Mouse (Mus musculus): ENCODE measurements around the gene Slc9a5. TPM values are rescaled to one million over a fixed set of nuclear protein-coding genes. Genes with fewer than 3 reads are reported as not detected.

Slc9a5 gene
- polyA plus RNA-seq, 1 experiment from 2014 or later: 2.1 TPM

- peak overlapping the region; percentile 82 for H3K9ac ChIP-seq (ENCODE audit: low read depth, low read length)
- 1% methylated on average over 33 of the region's 34 CpGs for WGBS (ENCODE audit: insufficient replicate concordance)
- peak overlapping the region; percentile 98 for H3K4me2 ChIP-seq
- H3K27me3 ChIP-seq (ENCODE audit: control insufficient read depth, insufficient read depth, low read length): no peaks in the 10 kb centered on the region
- peak overlapping the region; percentile 78 for H3K4me3 ChIP-seq (ENCODE audit: low read depth, low read length)
- no peaks in the 10 kb centered on the region for H3K36me3 ChIP-seq (ENCODE audit: control insufficient read depth, insufficient read depth, low read length)
- H3K4me1 ChIP-seq (ENCODE audit: control insufficient read depth, insufficient read depth, low read length): peaks cover 37% of the 10 kb centered on the region
- no peaks in the 10 kb centered on the region for H3K9me3 ChIP-seq (replicated peaks; ENCODE audit: control insufficient read depth, low read length)
- peak overlapping the region; percentile 91 for H3K27ac ChIP-seq (ENCODE audit: low read depth, low read length)
- ATAC-seq (replicated peaks; ENCODE audit: insufficient number of reproducible peaks, low FRiP score, low TSS enrichment): peak; percentile 31; the same call in 1 of the 2 replicates
Observed at GRCm38 (mm10) chr8:105346611-105347427, 1.8 kb upstream of the Slc9a5 start.

GRCm38 (mm10) chr8:105347428-105348221 is 1.0 kb upstream of the Slc9a5 start, which contains the start of gene Fhod1:
Gene Fhod1, minus strand, starts transcription at chr8:105347953.
- Histone ChIP-seq H3K27me3 (ENCODE audit: control insufficient read depth, insufficient read depth, low read length) (no peaks in the 10 kb centered on the region), H3K27ac (ENCODE audit: low read depth, low read length) (peak within 1 kb of the TSS; percentile 91), H3K9ac (ENCODE audit: low read depth, low read length) (peak within 1 kb of the TSS; percentile 82), H3K4me1 (ENCODE audit: control insufficient read depth, insufficient read depth, low read length) (peaks cover 37% of the 10 kb centered on the region), H3K36me3 (ENCODE audit: control insufficient read depth, insufficient read depth, low read length) (no peaks in the 10 kb centered on the region), H3K4me2 (peak within 1 kb of the TSS; percentile 98), H3K4me3 (ENCODE audit: low read depth, low read length) (peak within 1 kb of the TSS; percentile 78), H3K9me3 (replicated peaks; ENCODE audit: control insufficient read depth, low read length) (no peaks in the 10 kb centered on the region)
- WGBS (ENCODE audit: insufficient replicate concordance): under 1% methylated on average over 53 of the region's 53 CpGs
- ATAC-seq (replicated peaks; ENCODE audit: insufficient number of reproducible peaks, low FRiP score, low TSS enrichment): peak; percentile 84

GRCm38 (mm10) chr8:105349096-105349771 is 591 bp downstream of the Slc9a5 start:
- no peak overlapping the region for H3K27ac ChIP-seq (ENCODE audit: low read depth, low read length)
- H3K9ac ChIP-seq (ENCODE audit: low read depth, low read length): peak overlapping the region; percentile 72
- peaks cover 33% of the 10 kb centered on the region for H3K4me1 ChIP-seq (ENCODE audit: control insufficient read depth, insufficient read depth, low read length)
- WGBS (ENCODE audit: insufficient replicate concordance): under 1% methylated on average over 42 of the region's 48 CpGs
- H3K4me2 ChIP-seq: peak overlapping the region; percentile 98
- no peaks in the 10 kb centered on the region for H3K27me3 ChIP-seq (ENCODE audit: control insufficient read depth, insufficient read depth, low read length)
- H3K9me3 ChIP-seq (replicated peaks; ENCODE audit: control insufficient read depth, low read length): no peaks in the 10 kb centered on the region
- no peaks in the 10 kb centered on the region for H3K36me3 ChIP-seq (ENCODE audit: control insufficient read depth, insufficient read depth, low read length)
- peak overlapping the region; percentile 78 for H3K4me3 ChIP-seq (ENCODE audit: low read depth, low read length)
- ATAC-seq (replicated peaks; ENCODE audit: insufficient number of reproducible peaks, low FRiP score, low TSS enrichment): no peak

- WGBS (ENCODE audit: insufficient replicate concordance): 29% methylated on average over 7 of the region's 7 CpGs
- Histone ChIP-seq H3K27me3 (ENCODE audit: control insufficient read depth, insufficient read depth, low read length) (no peaks in the 10 kb centered on the region), H3K4me2 (peak overlapping the region; percentile 98), H3K9me3 (replicated peaks; ENCODE audit: control insufficient read depth, low read length) (no peaks in the 10 kb centered on the region), H3K4me3 (ENCODE audit: low read depth, low read length) (no peak overlapping the region), H3K4me1 (ENCODE audit: control insufficient read depth, insufficient read depth, low read length) (peaks cover 26% of the 10 kb centered on the region), H3K9ac (ENCODE audit: low read depth, low read length) (no peak overlapping the region), H3K27ac (ENCODE audit: low read depth, low read length) (no peak overlapping the region), H3K36me3 (ENCODE audit: control insufficient read depth, insufficient read depth, low read length) (no peaks in the 10 kb centered on the region)
- ATAC-seq (replicated peaks; ENCODE audit: insufficient number of reproducible peaks, low FRiP score, low TSS enrichment): no peak
Observed at GRCm38 (mm10) chr8:105350186-105350585, 1.5 kb downstream of the Slc9a5 start.

- ATAC-seq (replicated peaks; ENCODE audit: insufficient number of reproducible peaks, low FRiP score, low TSS enrichment): no peak
- H3K27ac ChIP-seq (ENCODE audit: low read depth, low read length): no peak overlapping the region
- no peak overlapping the region for H3K4me2 ChIP-seq
- H3K9me3 ChIP-seq (replicated peaks; ENCODE audit: control insufficient read depth, low read length): no peaks in the 10 kb centered on the region
- no peaks in the 10 kb centered on the region for H3K27me3 ChIP-seq (ENCODE audit: control insufficient read depth, insufficient read depth, low read length)
- H3K36me3 ChIP-seq (ENCODE audit: control insufficient read depth, insufficient read depth, low read length): 0 out of 2 replicates have a peak, but pooled peaks cover 2% of the 10 kb centered on the region
- H3K4me1 ChIP-seq (ENCODE audit: control insufficient read depth, insufficient read depth, low read length): peaks cover 15% of the 10 kb centered on the region
- no peak overlapping the region for H3K9ac ChIP-seq (ENCODE audit: low read depth, low read length)
- H3K4me3 ChIP-seq (ENCODE audit: low read depth, low read length): no peak overlapping the region
- WGBS (ENCODE audit: insufficient replicate concordance): 71% methylated on average over 8 of the region's 8 CpGs
Observed at GRCm38 (mm10) chr8:105353583-105354135, 5.0 kb downstream of the Slc9a5 start.

- no peak overlapping the region for H3K4me2 ChIP-seq
- 88% methylated on average over 4 of the region's 4 CpGs for WGBS (ENCODE audit: insufficient replicate concordance)
- no peak overlapping the region for H3K4me3 ChIP-seq (ENCODE audit: low read depth, low read length)
- H3K9me3 ChIP-seq (replicated peaks; ENCODE audit: control insufficient read depth, low read length): no peaks in the 10 kb centered on the region
- H3K27me3 ChIP-seq (ENCODE audit: control insufficient read depth, insufficient read depth, low read length): no peaks in the 10 kb centered on the region
- no peak overlapping the region for H3K27ac ChIP-seq (ENCODE audit: low read depth, low read length)
- no peak overlapping the region for H3K9ac ChIP-seq (ENCODE audit: low read depth, low read length)
- peaks cover 15% of the 10 kb centered on the region for H3K4me1 ChIP-seq (ENCODE audit: control insufficient read depth, insufficient read depth, low read length)
- ATAC-seq (replicated peaks; ENCODE audit: insufficient number of reproducible peaks, low FRiP score, low TSS enrichment): no peak
- H3K36me3 ChIP-seq (ENCODE audit: control insufficient read depth, insufficient read depth, low read length): 0 out of 2 replicates have a peak, but pooled peaks cover 2% of the 10 kb centered on the region
Observed at GRCm38 (mm10) chr8:105354549-105354948, 5.9 kb downstream of the Slc9a5 start.

- H3K9me3 ChIP-seq (replicated peaks; ENCODE audit: control insufficient read depth, low read length): no peaks in the 10 kb centered on the region
- no peak overlapping the region for H3K27ac ChIP-seq (ENCODE audit: low read depth, low read length)
- H3K4me3 ChIP-seq (ENCODE audit: low read depth, low read length): no peak overlapping the region
- 63% methylated on average over 26 of the region's 26 CpGs for WGBS (ENCODE audit: insufficient replicate concordance)
- H3K9ac ChIP-seq (ENCODE audit: low read depth, low read length): no peak overlapping the region
- H3K4me1 ChIP-seq (ENCODE audit: control insufficient read depth, insufficient read depth, low read length): peaks cover 6% of the 10 kb centered on the region
- 0 out of 2 replicates have a peak, but pooled peaks cover 2% of the 10 kb centered on the region for H3K36me3 ChIP-seq (ENCODE audit: control insufficient read depth, insufficient read depth, low read length)
- H3K27me3 ChIP-seq (ENCODE audit: control insufficient read depth, insufficient read depth, low read length): no peaks in the 10 kb centered on the region
- peak; percentile 12; the same call in 1 of the 2 replicates for ATAC-seq (replicated peaks; ENCODE audit: insufficient number of reproducible peaks, low FRiP score, low TSS enrichment)
- H3K4me2 ChIP-seq: no peak overlapping the region
Observed at GRCm38 (mm10) chr8:105355179-105356024, 6.8 kb downstream of the Slc9a5 start.

Data from heart, embryonic 11.5 days (tissue).